Mouse (Mus musculus): ENCODE data around the gene Pfkfb3. TPM values are rescaled to one million over a fixed set of nuclear protein-coding genes. Genes with fewer than 3 reads are reported as not detected.

Gene Pfkfb3
- polyA plus RNA-seq, 2 experiments: 2.6 to 5.2 TPM

- no peak for ATAC-seq (ENCODE audit: insufficient read depth)
- DNase-seq (ENCODE audit: low read depth in 3 of 3, low spot score in 3 of 3): no peak
- 28% methylated on average over 3 of the region's 3 CpGs for WGBS (ENCODE audit: insufficient replicate concordance)
These were observed 38.0 kb downstream of the Pfkfb3 start for GRCm38 (mm10) chr2:11515828-11516227.

DNA sequence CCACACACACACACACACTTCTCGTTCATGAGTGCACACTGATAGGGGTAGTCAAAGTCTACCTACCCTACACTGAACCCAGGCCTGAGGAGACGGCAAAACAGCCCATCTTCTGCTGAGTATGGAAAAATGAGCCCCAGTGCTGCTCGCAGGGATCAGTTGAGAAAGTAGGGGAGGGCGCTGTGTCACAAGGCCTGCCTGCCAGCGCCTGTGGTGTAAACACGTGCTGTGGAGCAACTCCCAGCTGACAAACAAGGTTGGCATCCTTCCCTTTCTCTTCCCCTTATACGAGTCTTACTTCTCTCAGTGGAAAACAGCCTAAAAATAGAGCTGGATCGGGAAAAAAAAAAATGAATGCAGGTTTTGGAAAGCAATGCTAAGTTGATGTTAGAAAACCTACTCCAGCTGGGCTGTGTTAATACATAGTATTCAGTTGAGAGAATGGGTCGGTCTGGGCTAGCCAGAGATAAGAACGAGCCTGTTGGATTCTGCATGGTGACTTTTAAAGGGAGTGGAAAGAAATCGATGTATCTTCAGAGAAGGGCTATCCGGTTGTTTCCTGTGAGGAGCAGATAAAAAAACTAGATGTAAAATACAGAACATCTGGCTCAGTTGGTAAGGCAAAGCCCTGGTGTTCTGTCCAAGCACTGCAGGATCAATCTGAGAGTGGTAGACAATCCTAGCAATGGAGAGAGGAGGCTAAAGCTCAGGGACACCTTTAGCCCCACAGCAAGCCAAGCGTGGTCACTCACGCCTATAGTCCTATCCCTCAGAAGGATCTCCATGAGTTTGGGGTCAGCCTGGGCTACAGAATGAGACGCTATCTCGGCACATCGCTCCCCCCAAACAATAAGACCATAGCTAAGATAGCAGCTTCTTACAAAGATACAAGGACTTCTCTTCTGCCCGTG is 40.6 kb downstream of the Pfkfb3 start:
- ATAC-seq (ENCODE audit: insufficient read depth) (peak; percentile 66; the same call in 1 of the 2 replicates), DNase-seq (ENCODE audit: low read depth in 3 of 3, low spot score in 3 of 3) (no peak)
- H3K4me3 ChIP-seq (ENCODE audit: insufficient read depth in 1 of 2, low read depth in 2 of 2, low read length in 2 of 2): no peak overlapping the region
- 32% methylated on average over 18 of the region's 18 CpGs for WGBS (ENCODE audit: insufficient replicate concordance)
- TF ChIP-seq EP300 (IDR thresholded peaks at IDR 0.05; ENCODE audit: low read depth) (no peak), CTCF (IDR thresholded peaks at IDR 0.05; ENCODE audit: low read depth) (no peak)
- no peaks in the 10 kb centered on the region for H3K9me3 ChIP-seq (ENCODE audit: control insufficient read depth, low read length)
- H3K36me3 ChIP-seq (replicated peaks; ENCODE audit: control insufficient read depth, insufficient read depth, low read depth): no peaks in the 10 kb centered on the region
- no peak overlapping the region for H3K9ac ChIP-seq (replicated peaks)
- H3K27me3 ChIP-seq (ENCODE audit: control insufficient read depth, insufficient read depth, low read length): no peaks in the 10 kb centered on the region
- no peak overlapping the region for H3K4me2 ChIP-seq (ENCODE audit: low read depth)
- H3K27ac ChIP-seq: no peak overlapping the region
- H3K4me1 ChIP-seq (replicated peaks; ENCODE audit: control insufficient read depth in 2 of 2, insufficient read depth in 2 of 2, low read length in 1 of 2): peaks cover 0 to 15% of the 10 kb centered on the region in 2 experiments; a peak in 2 of 4 replicates

More at GRCm38 (mm10) chr2:11515828-11516227, 38.0 kb downstream of the Pfkfb3 start:
- Histone ChIP-seq H3K36me3 (replicated peaks; ENCODE audit: control insufficient read depth, insufficient read depth, low read depth) (no peaks in the 10 kb centered on the region), H3K4me1 (replicated peaks; ENCODE audit: control insufficient read depth in 2 of 2, insufficient read depth in 2 of 2, low read length in 1 of 2) (peaks cover 0 to 15% of the 10 kb centered on the region in 2 experiments; a peak in 2 of 4 replicates), H3K4me2 (ENCODE audit: low read depth) (no peak overlapping the region), H3K27ac (no peak overlapping the region), H3K4me3 (ENCODE audit: insufficient read depth in 1 of 2, low read depth in 2 of 2, low read length in 2 of 2) (no peak overlapping the region), H3K9ac (replicated peaks) (no peak overlapping the region), H3K27me3 (ENCODE audit: control insufficient read depth, insufficient read depth, low read length) (no peaks in the 10 kb centered on the region), H3K9me3 (ENCODE audit: control insufficient read depth, low read length) (no peaks in the 10 kb centered on the region)
- TF ChIP-seq CTCF (IDR thresholded peaks at IDR 0.05; ENCODE audit: low read depth) (no peak), EP300 (IDR thresholded peaks at IDR 0.05; ENCODE audit: low read depth) (no peak)

- DNase-seq (ENCODE audit: low read depth in 3 of 3, low spot score in 3 of 3): no peak
- no peak overlapping the region for H3K4me3 ChIP-seq (ENCODE audit: insufficient read depth in 1 of 2, low read depth in 2 of 2, low read length in 2 of 2)
- no peak overlapping the region for H3K9ac ChIP-seq (replicated peaks)
- no peak overlapping the region for H3K27ac ChIP-seq
- WGBS (ENCODE audit: insufficient replicate concordance): 62% methylated on average over 1 of the region's 1 CpGs
- no peak overlapping the region for H3K4me2 ChIP-seq (ENCODE audit: low read depth)
- H3K9me3 ChIP-seq (ENCODE audit: control insufficient read depth, low read length): no peaks in the 10 kb centered on the region
- H3K4me1 ChIP-seq (replicated peaks; ENCODE audit: control insufficient read depth in 2 of 2, insufficient read depth in 2 of 2, low read length in 1 of 2): peaks cover 0 to 15% of the 10 kb centered on the region in 2 experiments; a peak in 2 of 4 replicates
- ATAC-seq (ENCODE audit: insufficient read depth): no peak
- TF ChIP-seq EP300 (IDR thresholded peaks at IDR 0.05; ENCODE audit: low read depth) (no peak), CTCF (IDR thresholded peaks at IDR 0.05; ENCODE audit: low read depth) (no peak)
- no peaks in the 10 kb centered on the region for H3K36me3 ChIP-seq (replicated peaks; ENCODE audit: control insufficient read depth, insufficient read depth, low read depth)
- H3K27me3 ChIP-seq (ENCODE audit: control insufficient read depth, insufficient read depth, low read length): no peaks in the 10 kb centered on the region
These were observed 41.8 kb downstream of the Pfkfb3 start for GRCm38 (mm10) chr2:11512127-11512526.

DNA sequence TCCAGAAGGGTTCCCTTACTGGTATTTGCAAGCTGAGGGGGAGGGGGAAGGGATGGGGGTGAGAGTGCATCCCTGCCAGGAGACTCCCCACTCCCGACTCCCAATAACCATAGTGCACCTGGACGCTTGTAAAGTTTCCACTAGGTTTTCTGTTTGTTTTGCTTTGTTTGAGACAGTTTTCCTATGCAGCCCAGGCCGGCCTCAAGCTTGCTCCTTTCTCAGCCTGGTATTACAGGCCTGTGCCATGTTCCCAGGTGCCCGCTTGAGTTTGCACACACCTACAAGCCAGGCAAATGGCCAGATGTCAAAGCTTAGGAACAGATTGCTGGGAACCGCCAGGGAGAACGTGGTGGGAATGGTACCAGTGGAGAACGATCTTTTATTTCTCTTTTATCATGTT is 50.1 kb downstream of the Pfkfb3 start:
- peak overlapping the region; percentile 73 for H3K4me2 ChIP-seq (ENCODE audit: low read depth)
- no peaks in the 10 kb centered on the region for H3K36me3 ChIP-seq (replicated peaks; ENCODE audit: control insufficient read depth, insufficient read depth, low read depth)
- 41% methylated on average over 7 of the region's 7 CpGs for WGBS (ENCODE audit: insufficient replicate concordance)
- ATAC-seq (ENCODE audit: insufficient read depth): no peak
- no peaks in the 10 kb centered on the region for H3K9me3 ChIP-seq (ENCODE audit: control insufficient read depth, low read length)
- H3K27me3 ChIP-seq (ENCODE audit: control insufficient read depth, insufficient read depth, low read length): peaks cover 34% of the 10 kb centered on the region
- TF ChIP-seq EP300 (IDR thresholded peaks at IDR 0.05; ENCODE audit: low read depth) (no peak), CTCF (IDR thresholded peaks at IDR 0.05; ENCODE audit: low read depth) (no peak)
- no peak overlapping the region for H3K27ac ChIP-seq
- no peak overlapping the region for H3K9ac ChIP-seq (replicated peaks)
- no peak for DNase-seq (ENCODE audit: low read depth in 3 of 3, low spot score in 3 of 3)
- no peak overlapping the region for H3K4me3 ChIP-seq (ENCODE audit: insufficient read depth in 1 of 2, low read depth in 2 of 2, low read length in 2 of 2)
- no peaks in the 10 kb centered on the region for H3K4me1 ChIP-seq (replicated peaks; ENCODE audit: control insufficient read depth in 2 of 2, insufficient read depth in 2 of 2, low read length in 1 of 2)

GRCm38 (mm10) chr2:11502901-11503431 is 50.9 kb downstream of the Pfkfb3 start:
- Histone ChIP-seq H3K4me1 (replicated peaks; ENCODE audit: control insufficient read depth in 2 of 2, insufficient read depth in 2 of 2, low read length in 1 of 2) (no peaks in the 10 kb centered on the region), H3K27ac (no peak overlapping the region), H3K36me3 (replicated peaks; ENCODE audit: control insufficient read depth, insufficient read depth, low read depth) (no peaks in the 10 kb centered on the region), H3K4me3 (ENCODE audit: insufficient read depth in 1 of 2, low read depth in 2 of 2, low read length in 2 of 2) (peak overlapping the region; percentile 36 to 42), H3K9me3 (ENCODE audit: control insufficient read depth, low read length) (no peaks in the 10 kb centered on the region), H3K9ac (replicated peaks) (no peak overlapping the region), H3K4me2 (ENCODE audit: low read depth) (peak overlapping the region; percentile 73), H3K27me3 (ENCODE audit: control insufficient read depth, insufficient read depth, low read length) (peaks cover 34% of the 10 kb centered on the region)
- no peak for DNase-seq (ENCODE audit: low read depth in 3 of 3, low spot score in 3 of 3)
- 1% methylated on average over 39 of the region's 39 CpGs for WGBS (ENCODE audit: insufficient replicate concordance)
- peak; percentile 34 for ATAC-seq (ENCODE audit: insufficient read depth)
- TF ChIP-seq EP300 (IDR thresholded peaks at IDR 0.05; ENCODE audit: low read depth) (no peak), CTCF (IDR thresholded peaks at IDR 0.05; ENCODE audit: low read depth) (no peak)

All from liver, embryonic 14.5 days (tissue).